Mouse (Mus musculus) lung, embryonic 16.5 days (tissue): Measurements from ENCODE around the gene Dido1. TPM values are rescaled to one million over a fixed set of nuclear protein-coding genes. Genes with fewer than 3 reads are reported as not detected.

ENCODE experiments used
- ATAC-seq: fragments of 200-750 bp; cut with Nextera tagmentation; 2 replicates; pipeline ENCODE4 v1.8.0; 2017; ENCODE audit warnings: low read depth, mild to moderate bottlenecking, moderate library complexity
- H3K27ac ChIP-seq: fragments of 300-500 bp; sonication (generic); 2 replicates; pipeline ENCODE4 v1.5.1; 2014; ENCODE audit warnings: mild to moderate bottlenecking, control low read depth, low read length
- H3K27me3 ChIP-seq: fragments of 300-500 bp; sonication (generic); 2 replicates; pipeline ENCODE4 v1.6.1; 2014; ENCODE audit warnings: low read depth, low read length, mixed read lengths; ENCODE audit not compliant: control insufficient read depth, insufficient read depth
- H3K36me3 ChIP-seq: fragments of 300-500 bp; sonication (generic); 2 replicates; pipeline ENCODE4 v1.6.1; 2014; ENCODE audit warnings: low read length; ENCODE audit not compliant: control insufficient read depth, insufficient read depth
- H3K4me1 ChIP-seq: fragments of 300-500 bp; sonication (generic); replicated peaks from 2 replicates; pipeline ENCODE4 v1.6.1; 2014; ENCODE audit warnings: low read length, mixed read lengths; ENCODE audit not compliant: control insufficient read depth, insufficient read depth
- H3K4me2 ChIP-seq: fragments of 300-500 bp; sonication (generic); 2 replicates; pipeline ENCODE4 v1.6.1; 2014; ENCODE audit warnings: low read depth, low read length, control low read depth
- H3K4me3 ChIP-seq: fragments of 300-500 bp; sonication (generic); 2 replicates; pipeline ENCODE4 v1.5.1; 2014; ENCODE audit warnings: mild to moderate bottlenecking, low read length, control low read depth
- H3K9ac ChIP-seq: fragments of 300-500 bp; sonication (generic); 2 replicates; pipeline ENCODE4 v1.6.1; 2014; ENCODE audit warnings: low read length, control low read depth
- H3K9me3 ChIP-seq: fragments of 300-500 bp; sonication (generic); 2 replicates; pipeline ENCODE4 v1.6.1; 2016; ENCODE audit warnings: low read length; ENCODE audit not compliant: control insufficient read depth
- WGBS: fragments of 180-500 bp; shearing (Covaris S2); extraction: QIAGEN DNeasy Blood & Tissue Kit; methylation state at CpG from one replicate; pipeline ENCODE4 v1.1.7; 2014; 5-methylcytosine and 5-hydroxymethylcytosine counted together
- polyA plus RNA-seq: library from polyadenylated mRNA; unstranded; fragments of >200 nt; fragmentation: Nextera tagmentation; extraction: Ambion mirVana; gene quantifications from 2 replicates; pipeline ENCODE4 v1.2.1, GENCODE M21; 2015

Dido1 gene
- polyA plus RNA-seq, 1 experiment from 2014 or later, result 28.2 TPM

DNA sequence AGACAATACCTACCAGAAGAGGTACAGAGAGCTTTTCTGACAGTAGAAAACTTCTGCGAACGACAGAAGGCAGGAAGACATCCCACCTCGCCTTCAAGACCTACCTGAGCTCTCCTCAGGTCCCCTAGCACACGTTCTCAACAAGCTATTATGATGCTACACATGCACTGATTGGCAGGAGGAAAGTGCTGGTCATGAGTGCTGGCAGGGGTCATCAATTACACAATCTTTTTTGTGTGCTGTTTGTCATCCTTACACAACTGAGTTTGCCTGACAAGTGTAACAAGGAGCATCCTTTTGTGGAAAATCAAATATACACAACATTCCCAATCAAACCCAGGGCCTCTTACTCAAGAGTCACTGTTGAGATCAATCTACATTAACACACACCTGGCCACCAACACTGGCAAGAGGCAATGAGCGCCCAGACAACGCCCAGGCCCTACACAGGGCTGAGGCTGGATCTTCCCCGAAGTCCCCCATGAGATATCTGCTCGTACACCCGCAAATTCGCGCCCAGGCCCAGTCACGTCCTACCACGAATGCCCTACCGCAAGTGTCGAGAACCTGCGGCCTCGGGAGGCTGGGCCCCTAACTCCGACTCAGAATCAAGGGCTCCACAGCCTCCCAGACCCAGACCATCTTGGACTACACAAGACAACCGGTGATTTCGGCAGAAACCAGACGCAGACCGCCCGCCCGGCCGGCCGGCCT is 8.6 kb downstream of the Dido1 start:
- Histone ChIP-seq H3K4me1 (peaks cover 30% of the 10 kb centered on the region), H3K27ac (peak overlapping the region; percentile 96), H3K4me3 (peak overlapping the region; percentile 87), H3K27me3 (no peaks in the 10 kb centered on the region), H3K9me3 (no peaks in the 10 kb centered on the region), H3K9ac (peak overlapping the region; percentile 93), H3K36me3 (no peaks in the 10 kb centered on the region), H3K4me2 (peak overlapping the region; percentile 89)
- WGBS, result 3% methylated on average over 26 of the region's 26 CpGs
- no peak; the same call in 1 of the 2 replicates for ATAC-seq

DNA sequence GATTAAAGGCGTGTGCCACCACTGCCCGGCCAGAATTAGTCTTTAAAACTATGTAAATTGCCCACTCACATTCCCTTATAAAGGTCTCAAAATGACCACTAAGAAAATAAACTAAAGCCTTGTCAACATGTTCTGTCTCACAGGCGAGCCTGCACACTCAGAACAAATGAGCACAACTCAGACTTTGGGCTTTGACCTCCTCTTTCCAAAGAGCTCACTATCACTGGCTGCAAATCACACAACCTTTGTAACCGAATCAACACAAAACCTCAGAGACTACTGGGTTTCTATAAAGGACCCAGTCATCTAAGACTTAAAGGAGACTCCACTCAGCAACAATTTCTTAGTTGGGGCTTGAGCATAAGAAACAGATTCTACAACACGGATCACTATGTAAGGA is 9.3 kb downstream of the Dido1 start:
- Histone ChIP-seq H3K36me3 (no peaks in the 10 kb centered on the region), H3K9me3 (no peaks in the 10 kb centered on the region), H3K4me1 (peaks cover 30% of the 10 kb centered on the region), H3K27ac (no peak overlapping the region), H3K9ac (peak overlapping the region; percentile 93), H3K4me2 (peak overlapping the region; percentile 89), H3K4me3 (peak overlapping the region; percentile 87), H3K27me3 (no peaks in the 10 kb centered on the region)
- 61% methylated on average over 5 of the region's 5 CpGs for WGBS
- no peak for ATAC-seq

DNA sequence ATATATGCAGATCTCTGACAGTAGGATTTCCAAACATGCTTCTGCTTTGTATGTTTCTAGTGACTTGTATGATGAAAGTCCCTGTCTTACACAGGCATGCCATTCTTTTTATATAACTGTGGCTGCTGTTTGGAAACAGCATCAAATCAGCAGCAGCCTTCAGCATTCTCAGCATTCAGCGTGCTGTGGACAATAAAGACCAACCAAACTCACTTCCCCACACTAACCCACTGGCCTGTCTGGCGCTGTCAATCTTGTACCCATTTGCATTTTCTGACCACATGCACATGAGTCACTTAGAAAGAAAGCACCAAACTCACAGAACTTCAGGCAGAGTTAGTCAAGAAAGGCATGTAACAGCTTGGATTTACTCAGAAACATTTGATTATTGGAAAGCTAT is 14.6 kb downstream of the Dido1 start:
- no peak overlapping the region for H3K27ac ChIP-seq
- no peak overlapping the region for H3K4me3 ChIP-seq
- no peak for ATAC-seq
- no peak overlapping the region for H3K4me2 ChIP-seq
- no peaks in the 10 kb centered on the region for H3K27me3 ChIP-seq
- no peak overlapping the region for H3K9ac ChIP-seq
- H3K4me1 ChIP-seq, result peaks cover 18% of the 10 kb centered on the region
- peaks cover 5% of the 10 kb centered on the region; the same call in 1 of the 2 replicates for H3K36me3 ChIP-seq
- WGBS, result 89% methylated on average over 2 of the region's 2 CpGs
- H3K9me3 ChIP-seq, result no peaks in the 10 kb centered on the region

DNA sequence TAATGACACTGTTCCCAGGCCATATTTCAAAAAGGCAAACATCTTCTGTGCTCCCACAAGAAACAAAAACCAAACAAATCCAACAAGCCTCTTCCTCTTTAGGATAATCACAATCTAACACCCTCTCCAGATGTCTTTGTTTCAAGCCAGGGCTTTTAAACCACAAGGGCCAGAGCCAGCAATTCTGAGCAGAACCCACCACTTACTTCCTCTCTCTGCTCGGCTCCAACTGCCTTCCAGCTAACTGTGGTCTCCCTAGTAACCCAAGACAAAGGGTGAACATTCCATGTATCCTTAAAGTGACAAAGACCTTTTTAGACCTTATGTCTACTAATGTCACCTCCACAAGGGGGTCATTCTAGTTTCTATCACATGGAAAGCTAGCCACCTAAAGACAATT is 17.2 kb downstream of the Dido1 start:
- Histone ChIP-seq H3K4me1 (peaks cover 9% of the 10 kb centered on the region), H3K27me3 (no peaks in the 10 kb centered on the region), H3K9me3 (no peaks in the 10 kb centered on the region), H3K36me3 (peaks cover 30% of the 10 kb centered on the region), H3K9ac (no peak overlapping the region), H3K27ac (peak overlapping the region; percentile 14), H3K4me2 (no peak overlapping the region), H3K4me3 (no peak overlapping the region)
- 0% methylated on average over 1 of the region's 1 CpGs for WGBS
- peak; percentile 59 for ATAC-seq

DNA sequence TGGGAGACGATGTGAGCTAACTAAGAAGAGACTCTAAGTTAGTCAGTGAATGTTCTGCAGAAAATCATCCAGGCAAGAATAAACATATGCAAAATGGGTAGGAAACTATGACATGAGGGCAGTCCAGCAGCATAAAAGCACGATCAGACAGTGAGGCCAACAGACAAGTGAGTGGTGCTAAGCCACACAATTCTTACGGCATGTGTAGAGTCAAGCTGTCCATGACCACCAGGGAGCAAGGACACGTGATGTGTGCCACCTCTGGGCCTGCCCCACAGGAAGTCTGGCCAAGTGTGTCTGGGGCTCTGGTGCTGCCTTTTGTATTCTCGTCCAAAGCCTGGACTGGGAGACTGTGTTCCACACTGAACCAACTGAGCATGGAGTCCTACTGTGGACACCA is 20.0 kb downstream of the Dido1 start:
- no peak for ATAC-seq
- no peak overlapping the region for H3K4me2 ChIP-seq

DNA sequence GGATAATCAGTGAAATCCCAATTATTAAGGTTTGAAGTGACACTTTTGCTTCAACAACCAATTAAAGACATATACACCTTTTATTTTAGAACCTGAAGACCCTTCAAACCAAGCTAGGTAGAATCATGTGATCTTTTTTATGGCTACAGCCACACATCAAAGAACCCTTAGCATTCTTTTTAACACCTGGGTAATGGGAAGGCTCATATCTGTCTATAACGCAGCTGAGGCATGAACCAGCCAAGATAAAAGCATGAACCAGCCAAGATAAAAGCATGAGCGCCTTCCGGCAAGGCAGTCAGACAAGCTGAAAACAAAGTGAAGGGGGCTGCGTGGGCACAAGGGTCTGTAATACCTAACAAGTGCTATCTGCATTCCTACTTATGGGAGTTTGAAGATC is 25.8 kb downstream of the Dido1 start:
- no peaks in the 10 kb centered on the region for H3K4me1 ChIP-seq
- 84% methylated on average over 4 of the region's 4 CpGs for WGBS
- ATAC-seq, result no peak

More for the DNA sequence above, 20.0 kb downstream of the Dido1 start:
- Histone ChIP-seq H3K27me3 (no peaks in the 10 kb centered on the region), H3K9me3 (no peaks in the 10 kb centered on the region), H3K4me3 (no peak overlapping the region), H3K9ac (no peak overlapping the region), H3K27ac (no peak overlapping the region), H3K36me3 (peaks cover 47% of the 10 kb centered on the region), H3K4me1 (peaks cover 9% of the 10 kb centered on the region)
- 86% methylated on average over 5 of the region's 5 CpGs for WGBS

DNA sequence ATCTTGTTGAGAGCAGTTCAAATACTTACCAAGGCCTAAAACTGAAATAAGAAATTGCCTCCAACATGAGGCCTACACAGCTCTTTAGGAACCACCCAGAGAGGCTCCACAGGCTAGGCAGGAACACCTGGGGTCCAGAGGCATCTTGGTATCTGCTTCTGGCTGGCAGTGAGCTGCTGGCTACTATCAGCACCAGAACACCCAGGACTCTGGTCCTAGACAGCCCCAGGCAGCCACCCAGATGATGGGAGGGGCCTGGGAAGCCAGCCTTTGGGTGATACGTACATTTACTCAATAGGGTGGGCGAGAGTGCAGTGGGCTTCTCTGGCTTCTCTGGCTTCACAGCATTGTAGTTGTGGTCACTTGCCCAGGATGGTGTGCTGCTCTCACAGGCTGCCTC is 26.3 kb downstream of the Dido1 start:
- Histone ChIP-seq H3K4me2 (no peak overlapping the region), H3K27ac (no peak overlapping the region), H3K9ac (no peak overlapping the region), H3K36me3 (peaks cover 60% of the 10 kb centered on the region), H3K4me1 (no peaks in the 10 kb centered on the region), H3K27me3 (no peaks in the 10 kb centered on the region), H3K4me3 (no peak overlapping the region), H3K9me3 (no peaks in the 10 kb centered on the region)
- no peak for ATAC-seq
- 79% methylated on average over 2 of the region's 2 CpGs for WGBS

More for the DNA sequence above, 25.8 kb downstream of the Dido1 start:
- H3K9me3 ChIP-seq, result no peaks in the 10 kb centered on the region
- H3K4me3 ChIP-seq, result no peak overlapping the region
- no peaks in the 10 kb centered on the region for H3K27me3 ChIP-seq
- H3K9ac ChIP-seq, result no peak overlapping the region
- H3K27ac ChIP-seq, result no peak overlapping the region
- no peak overlapping the region for H3K4me2 ChIP-seq
- peaks cover 66% of the 10 kb centered on the region for H3K36me3 ChIP-seq

DNA sequence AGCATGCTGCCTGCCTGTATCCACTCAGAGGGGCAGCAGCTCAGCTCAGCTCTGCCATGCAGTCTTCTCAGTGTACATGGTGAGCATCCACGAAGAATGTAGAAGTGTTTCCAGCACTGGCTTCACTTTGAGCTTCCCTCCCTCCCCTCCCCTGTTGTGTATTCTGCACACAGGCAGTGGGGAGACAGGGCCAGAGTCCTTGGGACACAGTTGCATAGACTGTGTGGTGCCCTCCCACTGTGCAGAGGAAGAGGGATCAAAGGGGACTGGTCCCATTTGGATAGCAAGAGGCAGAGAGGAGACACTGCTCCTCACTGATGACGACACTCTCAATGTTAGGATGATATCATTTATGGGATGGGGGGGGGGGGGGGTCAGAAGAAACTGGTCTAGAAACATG is 28.6 kb downstream of the Dido1 start:
- Histone ChIP-seq H3K4me2 (no peak overlapping the region), H3K9ac (no peak overlapping the region), H3K27me3 (no peaks in the 10 kb centered on the region), H3K4me1 (no peaks in the 10 kb centered on the region), H3K9me3 (no peaks in the 10 kb centered on the region), H3K27ac (no peak overlapping the region), H3K4me3 (no peak overlapping the region), H3K36me3 (peaks cover 45% of the 10 kb centered on the region)
- no peak for ATAC-seq
- 60% methylated on average over 2 of the region's 2 CpGs for WGBS

DNA sequence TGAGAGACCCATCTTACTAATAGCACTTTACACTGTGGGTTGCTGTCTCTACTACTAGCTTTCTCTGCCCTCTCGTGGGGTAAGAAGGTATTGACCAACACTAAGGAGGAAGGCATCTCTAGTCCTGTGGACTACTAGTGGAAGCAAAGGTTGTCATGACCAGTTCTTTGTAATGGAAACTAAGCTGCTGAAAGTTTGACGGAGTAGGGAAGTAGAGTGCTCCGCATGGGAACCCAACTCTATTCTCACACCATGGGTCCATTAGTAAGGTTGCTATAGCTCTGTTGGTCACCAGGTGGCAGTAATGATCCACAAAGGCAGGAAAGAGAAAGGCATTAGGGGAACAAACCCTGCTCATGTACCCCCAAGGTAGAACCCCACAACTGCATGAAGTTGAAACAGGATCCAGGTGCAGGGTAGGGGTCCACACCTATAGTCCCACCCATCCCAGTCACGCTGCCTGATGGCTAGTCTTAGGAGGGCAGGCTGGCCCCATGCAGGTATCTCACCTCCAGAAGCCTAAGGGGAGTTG is 31.1 kb downstream of the Dido1 start:
- no peaks in the 10 kb centered on the region for H3K4me1 ChIP-seq
- H3K27me3 ChIP-seq, result no peaks in the 10 kb centered on the region
- no peaks in the 10 kb centered on the region for H3K9me3 ChIP-seq
- 21% methylated on average over 4 of the region's 4 CpGs for WGBS
- H3K36me3 ChIP-seq, result peaks cover 27% of the 10 kb centered on the region
- H3K4me2 ChIP-seq, result no peak overlapping the region
- peak; percentile 70 for ATAC-seq
- no peak overlapping the region for H3K27ac ChIP-seq
- H3K9ac ChIP-seq, result no peak overlapping the region
- no peak overlapping the region for H3K4me3 ChIP-seq
